Mouse (Mus musculus) lung, embryonic 14.5 days (tissue): Measurements from ENCODE around the gene Ap3b1. TPM values are rescaled to one million over a fixed set of nuclear protein-coding genes. Genes with fewer than 3 reads are reported as not detected.

Experiments
- ATAC-seq: fragments of 200-750 bp; cut with Nextera tagmentation; 2 replicates; pipeline ENCODE4 v1.8.0; 2017; ENCODE audit warnings: mild to moderate bottlenecking, moderate TSS enrichment, moderate library complexity; ENCODE audit not compliant: insufficient read depth
- DNase-seq: peaks from one replicate; pipeline ENCODE4 v3.0.0-alpha.2; 2015
- H3K27ac ChIP-seq: fragments of 300-500 bp; sonication (generic); 2 replicates; pipeline ENCODE4 v1.5.1; 2014; ENCODE audit warnings: low read depth, mild to moderate bottlenecking, moderate library complexity
- H3K27me3 ChIP-seq: fragments of 300-500 bp; sonication (generic); 2 replicates; pipeline ENCODE4 v1.6.1; 2014; ENCODE audit warnings: low read length, control low read depth; ENCODE audit not compliant: insufficient read depth
- H3K36me3 ChIP-seq: fragments of 300-500 bp; sonication (generic); 2 replicates; pipeline ENCODE4 v1.6.1; 2014; ENCODE audit warnings: control low read depth; ENCODE audit not compliant: insufficient read depth
- H3K4me1 ChIP-seq: fragments of 300-500 bp; sonication (generic); 2 replicates; pipeline ENCODE4 v1.6.1; 2014; ENCODE audit warnings: antibody characterized with exemption, control low read depth; ENCODE audit not compliant: insufficient read depth
- H3K4me2 ChIP-seq: fragments of 300-500 bp; sonication (generic); 2 replicates; pipeline ENCODE4 v1.6.1; 2014; ENCODE audit warnings: mild to moderate bottlenecking
- H3K4me3 ChIP-seq: fragments of 300-500 bp; sonication (generic); 2 replicates; pipeline ENCODE4 v1.5.1; 2014; ENCODE audit warnings: low read depth, low read length
- H3K9ac ChIP-seq: fragments of 300-500 bp; sonication (generic); 2 replicates; pipeline ENCODE4 v1.6.1; 2014
- H3K9me3 ChIP-seq: fragments of 300-500 bp; sonication (generic); 2 replicates; pipeline ENCODE4 v1.6.1; 2016; ENCODE audit warnings: low read depth, low read length, control low read depth
- CTCF ChIP-seq: IDR thresholded peaks from 2 replicates; pipeline ENCODE4 v1.5.1; 2016; ENCODE audit warnings: antibody characterized with exemption, low read depth
- WGBS: fragments of 180-500 bp; shearing (Covaris S2); extraction: QIAGEN DNeasy Blood & Tissue Kit; methylation state at CpG from one replicate; pipeline ENCODE4 v1.1.7; 2014; 5-methylcytosine and 5-hydroxymethylcytosine counted together
- polyA plus RNA-seq: library from polyadenylated mRNA; unstranded; fragments of >200 nt; fragmentation: Nextera tagmentation; extraction: Ambion mirVana; gene quantifications from 2 replicates; pipeline ENCODE4 v1.2.1, GENCODE M21; 2014

The Ap3b1 gene
- polyA plus RNA-seq, 1 experiment from 2014 or later: 43.6 TPM

GRCm38 (mm10) chr13:94491159-94491558 lies 132.4 kb downstream of the Ap3b1 start:
- no peak for ATAC-seq
- Histone ChIP-seq H3K27me3 (no peaks in the 10 kb centered on the region), H3K4me3 (no peak overlapping the region), H3K4me1 (no peaks in the 10 kb centered on the region), H3K9ac (no peak overlapping the region), H3K9me3 (no peaks in the 10 kb centered on the region), H3K27ac (no peak overlapping the region), H3K4me2 (no peak overlapping the region), H3K36me3 (peaks cover 34% of the 10 kb centered on the region; the same call in 1 of the 2 replicates)
- no peak for DNase-seq
- no peak for TF ChIP-seq CTCF
- WGBS: 84% methylated on average over 8 of the region's 8 CpGs

- Histone ChIP-seq H3K4me3 (no peak overlapping the region), H3K36me3 (peaks cover 39% of the 10 kb centered on the region), H3K4me2 (no peak overlapping the region), H3K27ac (no peak overlapping the region), H3K27me3 (no peaks in the 10 kb centered on the region), H3K4me1 (no peaks in the 10 kb centered on the region), H3K9ac (no peak overlapping the region), H3K9me3 (no peaks in the 10 kb centered on the region)
- DNase-seq (no peak), ATAC-seq (no peak)
- TF ChIP-seq CTCF: no peak
- WGBS: 75% methylated on average over 3 of the region's 3 CpGs
Observed at GRCm38 (mm10) chr13:94497521-94497920, 138.8 kb downstream of the Ap3b1 start.

- DNase-seq: no peak
- H3K9me3 ChIP-seq: no peaks in the 10 kb centered on the region
Observed at GRCm38 (mm10) chr13:94506411-94506810, 147.7 kb downstream of the Ap3b1 start.

GRCm38 (mm10) chr13:94508344-94508743 lies 149.6 kb downstream of the Ap3b1 start:
- Histone ChIP-seq H3K9me3 (no peaks in the 10 kb centered on the region), H3K4me1 (no peaks in the 10 kb centered on the region), H3K36me3 (peaks cover 22% of the 10 kb centered on the region), H3K27me3 (no peaks in the 10 kb centered on the region), H3K4me3 (no peak overlapping the region), H3K27ac (no peak overlapping the region), H3K9ac (no peak overlapping the region), H3K4me2 (no peak overlapping the region)
- TF ChIP-seq CTCF: no peak
- no peak for DNase-seq
- no peak for ATAC-seq
- 79% methylated on average over 8 of the region's 8 CpGs for WGBS

More at GRCm38 (mm10) chr13:94506411-94506810, 147.7 kb downstream of the Ap3b1 start:
- 69% methylated on average over 3 of the region's 3 CpGs for WGBS
- no peak overlapping the region for H3K4me2 ChIP-seq
- no peaks in the 10 kb centered on the region for H3K4me1 ChIP-seq
- H3K27me3 ChIP-seq: no peaks in the 10 kb centered on the region
- H3K9ac ChIP-seq: no peak overlapping the region
- H3K4me3 ChIP-seq: no peak overlapping the region
- H3K36me3 ChIP-seq: peaks cover 22% of the 10 kb centered on the region
- no peak for ATAC-seq
- TF ChIP-seq CTCF: no peak
- no peak overlapping the region for H3K27ac ChIP-seq

- H3K27ac ChIP-seq: no peak overlapping the region
- no peaks in the 10 kb centered on the region for H3K4me1 ChIP-seq
- WGBS: 45% methylated on average over 10 of the region's 10 CpGs
- H3K9ac ChIP-seq: no peak overlapping the region
- no peak overlapping the region for H3K4me3 ChIP-seq
- DNase-seq (peak; percentile 4), ATAC-seq (no peak)
- 0 out of 2 replicates have a peak, but pooled peaks cover 8% of the 10 kb centered on the region for H3K36me3 ChIP-seq
- TF ChIP-seq CTCF: no peak
- H3K4me2 ChIP-seq: no peak overlapping the region
- no peaks in the 10 kb centered on the region for H3K9me3 ChIP-seq
- H3K27me3 ChIP-seq: no peaks in the 10 kb centered on the region
Observed at GRCm38 (mm10) chr13:94513157-94513767, 154.5 kb downstream of the Ap3b1 start.

GRCm38 (mm10) chr13:94513898-94514297 lies 155.1 kb downstream of the Ap3b1 start:
- TF ChIP-seq CTCF: no peak
- no peak overlapping the region for H3K4me2 ChIP-seq
- H3K9me3 ChIP-seq: no peaks in the 10 kb centered on the region
- H3K4me3 ChIP-seq: no peak overlapping the region
- no peak for ATAC-seq
- H3K9ac ChIP-seq: no peak overlapping the region
- no peak overlapping the region for H3K27ac ChIP-seq
- DNase-seq: no peak
- no peaks in the 10 kb centered on the region for H3K27me3 ChIP-seq
- H3K4me1 ChIP-seq: no peaks in the 10 kb centered on the region
- 0 out of 2 replicates have a peak, but pooled peaks cover 8% of the 10 kb centered on the region for H3K36me3 ChIP-seq
- 50% methylated on average over 9 of the region's 9 CpGs for WGBS

- Histone ChIP-seq H3K9ac (no peak overlapping the region), H3K4me3 (no peak overlapping the region), H3K9me3 (no peaks in the 10 kb centered on the region), H3K36me3 (0 out of 2 replicates have a peak, but pooled peaks cover 4% of the 10 kb centered on the region), H3K4me1 (no peaks in the 10 kb centered on the region), H3K27ac (no peak overlapping the region), H3K4me2 (no peak overlapping the region), H3K27me3 (no peaks in the 10 kb centered on the region)
- ATAC-seq (no peak), DNase-seq (no peak)
- no peak for TF ChIP-seq CTCF
Observed at GRCm38 (mm10) chr13:94514992-94515391, 156.2 kb downstream of the Ap3b1 start.

- 72% methylated on average over 6 of the region's 6 CpGs for WGBS
- ATAC-seq (no peak), DNase-seq (no peak)
- H3K9me3 ChIP-seq: no peaks in the 10 kb centered on the region
- H3K4me1 ChIP-seq: no peaks in the 10 kb centered on the region
- no peak overlapping the region for H3K4me2 ChIP-seq
- no peaks in the 10 kb centered on the region for H3K27me3 ChIP-seq
- no peak overlapping the region for H3K9ac ChIP-seq
- no peak for TF ChIP-seq CTCF
- H3K36me3 ChIP-seq: 0 out of 2 replicates have a peak, but pooled peaks cover 3% of the 10 kb centered on the region
- no peak overlapping the region for H3K4me3 ChIP-seq
- no peak overlapping the region for H3K27ac ChIP-seq
Observed at GRCm38 (mm10) chr13:94516532-94516931, 157.8 kb downstream of the Ap3b1 start.
